Mouse (Mus musculus) mouse embryonic stem cell (cell line): Measurements from ENCODE around the gene Vmn2r15.

Experiments
- in situ Hi-C, 2 experiments: fragments of 300-500 bp; cut with MboI; formaldehyde crosslinking; loops; 1 replicate in 1 of 2; 3 replicates in 1 of 2; pipeline ENCODE4 v1.14.3; 2019 to 2020; ENCODE audit warnings: low sequenced_read_pairs in 2 of 2, low pct_unique_long_range_greater_than_20kb in 1 of 2, mixed read lengths in 1 of 2; ENCODE audit not compliant: unreplicated experiment in 1 of 2

The Vmn2r15 gene

GRCm38 (mm10) chr5:109297544-109297943 lies at the start of gene Vmn2r15:
TSS of gene Vmn2r15 (minus strand) at chr5:109297644.
- in situ Hi-C loops, result no loop called here

DNA sequence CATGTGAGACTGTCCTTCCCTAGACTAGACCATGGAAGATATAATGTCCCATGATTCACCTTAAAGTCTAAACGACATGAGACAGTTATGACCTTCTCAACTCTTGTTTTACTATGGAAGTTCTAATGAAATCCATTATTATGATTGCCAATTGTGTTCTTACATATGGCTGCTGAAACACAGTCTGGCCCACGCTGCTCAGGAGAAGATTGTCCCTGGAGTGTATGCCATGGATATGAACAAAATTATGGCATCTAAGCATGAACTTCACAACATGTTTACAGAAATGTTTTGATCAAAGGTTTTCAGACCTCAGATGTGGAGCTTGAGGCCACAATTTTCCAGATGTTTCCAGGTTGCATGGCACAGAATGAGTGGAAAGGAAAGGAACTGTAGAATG lies 32.4 kb upstream of the Vmn2r15 start, which contains the start of gene Vmn2r16:
Gene Vmn2r16, plus strand, starts transcription at position 301 of the 400 bp plus-strand sequence.
- in situ Hi-C loops, result no loop called here

DNA sequence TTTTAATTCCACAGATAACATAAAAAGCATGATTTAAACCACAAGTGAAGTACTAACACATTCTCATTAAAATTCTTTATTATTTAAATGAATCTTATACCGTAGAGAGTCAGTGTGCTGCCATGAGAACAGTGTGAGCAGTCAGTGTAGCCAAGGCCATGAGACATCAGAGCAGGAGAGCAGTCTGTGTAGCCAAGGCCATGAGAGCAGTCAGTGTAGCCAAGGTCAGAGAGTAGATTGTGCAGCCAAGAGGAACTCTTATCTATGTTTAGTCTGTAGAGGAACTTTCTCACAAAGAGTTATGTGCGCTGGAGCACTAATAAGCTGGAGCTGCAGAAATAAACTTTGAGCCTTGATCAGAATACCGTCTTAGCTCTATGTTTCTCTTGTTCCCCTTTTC lies 2.8 kb downstream of the Vmn2r15 start:
- in situ Hi-C loops, result no loop called here
